Mouse (Mus musculus) midbrain, embryonic 14.5 days (tissue): Measurements from ENCODE around the gene Mbd5. TPM values are rescaled to one million over a fixed set of nuclear protein-coding genes. Genes with fewer than 3 reads are reported as not detected.

ENCODE experiments used
- ATAC-seq: fragments of 200-750 bp; cut with Nextera tagmentation; 2 replicates; pipeline ENCODE4 v1.8.0; 2017; ENCODE audit warnings: moderate number of reproducible peaks, moderate library complexity; ENCODE audit not compliant: low FRiP score, low TSS enrichment
- DNase-seq: peaks from one replicate; pipeline ENCODE4 v3.0.0-alpha.2; 2015
- H3K27ac ChIP-seq: fragments of 300-500 bp; sonication (generic); replicated peaks from 2 replicates; pipeline ENCODE4 v1.5.1; 2014; ENCODE audit warnings: mild to moderate bottlenecking, low read depth, low read length, moderate library complexity
- H3K27me3 ChIP-seq: fragments of 300-500 bp; sonication (generic); 2 replicates; pipeline ENCODE4 v1.6.1; 2014; ENCODE audit warnings: low read length, control low read depth, mixed read lengths; ENCODE audit not compliant: control insufficient read depth, insufficient read depth
- H3K36me3 ChIP-seq: fragments of 300-500 bp; sonication (generic); 2 replicates; pipeline ENCODE4 v1.6.1; 2014; ENCODE audit warnings: low read length, control low read depth; ENCODE audit not compliant: control insufficient read depth, insufficient read depth
- H3K4me1 ChIP-seq: fragments of 300-500 bp; sonication (generic); 2 replicates; pipeline ENCODE4 v1.6.1; 2014; ENCODE audit warnings: mild to moderate bottlenecking, antibody characterized with exemption, low read length, control low read depth; ENCODE audit not compliant: control insufficient read depth, insufficient read depth
- H3K4me2 ChIP-seq: fragments of 300-500 bp; sonication (generic); 2 replicates; pipeline ENCODE4 v1.6.1; 2014; ENCODE audit warnings: mild to moderate bottlenecking, low read length, moderate library complexity
- H3K4me3 ChIP-seq: fragments of 300-500 bp; sonication (generic); replicated peaks from 2 replicates; pipeline ENCODE4 v1.5.1; 2014; ENCODE audit warnings: low read depth, low read length
- H3K9ac ChIP-seq: fragments of 300-500 bp; sonication (generic); replicated peaks from 2 replicates; pipeline ENCODE4 v1.6.1; 2014; ENCODE audit warnings: mild to moderate bottlenecking, low read length, moderate library complexity
- H3K9me3 ChIP-seq: fragments of 300-500 bp; sonication (generic); 2 replicates; pipeline ENCODE4 v1.6.1; 2016; ENCODE audit warnings: low read length, control low read depth, mixed read lengths; ENCODE audit not compliant: control insufficient read depth
- WGBS: fragments of 180-500 bp; shearing (Covaris S2); extraction: QIAGEN DNeasy Blood & Tissue Kit; methylation state at CpG from one replicate; pipeline ENCODE4 v1.1.7; 2014; 5-methylcytosine and 5-hydroxymethylcytosine counted together
- polyA plus RNA-seq: library from polyadenylated mRNA; unstranded; fragments of >200 nt; fragmentation: Nextera tagmentation; extraction: Ambion mirVana; gene quantifications from 2 replicates; pipeline ENCODE4 v1.2.1, GENCODE M21; 2014

Mbd5 gene
- polyA plus RNA-seq, 1 experiment from 2014 or later = 40.5 TPM

DNA sequence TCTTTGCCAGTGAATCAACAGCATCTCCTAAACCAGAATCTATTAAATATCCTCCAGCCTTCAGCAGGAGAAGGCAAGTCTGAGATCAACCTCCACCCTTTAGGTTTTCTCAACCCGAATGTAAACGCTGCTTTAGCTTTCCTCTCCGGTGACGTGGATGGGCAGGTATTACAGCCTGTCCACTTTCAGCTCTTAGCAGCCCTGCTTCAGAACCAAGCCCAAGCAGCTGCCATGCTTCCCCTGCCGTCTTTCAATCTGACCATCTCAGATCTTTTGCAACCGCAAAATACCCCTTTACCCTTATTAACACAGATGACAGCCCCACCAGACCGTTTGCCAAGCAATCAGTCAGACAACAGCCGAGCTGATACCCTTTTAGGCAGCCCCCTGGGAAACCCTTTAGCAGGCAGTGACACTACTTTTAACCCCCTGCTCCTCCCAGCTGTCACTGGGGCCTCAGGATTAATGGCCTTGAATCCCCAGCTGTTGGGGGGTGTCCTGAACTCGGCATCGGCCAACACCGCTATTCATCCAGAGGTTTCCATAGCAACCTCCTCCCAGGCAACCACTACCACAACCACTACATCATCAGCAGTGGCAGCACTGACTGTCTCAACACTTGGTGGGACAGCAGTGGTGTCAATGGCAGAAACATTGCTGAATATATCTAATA is 323.1 kb downstream of the Mbd5 start:
- ATAC-seq = peak; percentile 78
- 13% methylated on average over 11 of the region's 11 CpGs for WGBS
- DNase-seq = peak; percentile 70
- Histone ChIP-seq H3K4me1 (peaks cover 10% of the 10 kb centered on the region), H3K4me3 (no peak overlapping the region), H3K27me3 (no peaks in the 10 kb centered on the region), H3K9me3 (no peaks in the 10 kb centered on the region), H3K27ac (peak overlapping the region; percentile 49), H3K9ac (no peak overlapping the region; the same call in 1 of the 2 replicates), H3K36me3 (no peaks in the 10 kb centered on the region), H3K4me2 (peak overlapping the region; percentile 27; the same call in 1 of the 2 replicates)

GRCm38 (mm10) chr2:49276017-49276722 is 326.9 kb downstream of the Mbd5 start:
- ATAC-seq = no peak
- Histone ChIP-seq H3K36me3 (peaks cover 5% of the 10 kb centered on the region; the same call in 1 of the 2 replicates), H3K9me3 (no peaks in the 10 kb centered on the region), H3K4me1 (peaks cover 10% of the 10 kb centered on the region), H3K9ac (no peak overlapping the region), H3K4me3 (no peak overlapping the region), H3K27me3 (no peaks in the 10 kb centered on the region), H3K4me2 (no peak overlapping the region), H3K27ac (no peak overlapping the region)
- WGBS = 93% methylated on average over 4 of the region's 4 CpGs
- DNase-seq = no peak

- H3K27me3 ChIP-seq = no peaks in the 10 kb centered on the region
- no peak overlapping the region for H3K4me2 ChIP-seq
- DNase-seq = no peak
- no peak overlapping the region for H3K27ac ChIP-seq
- no peak overlapping the region for H3K9ac ChIP-seq
- no peaks in the 10 kb centered on the region for H3K4me1 ChIP-seq
- ATAC-seq = no peak
- peaks cover 5% of the 10 kb centered on the region; the same call in 1 of the 2 replicates for H3K36me3 ChIP-seq
- H3K4me3 ChIP-seq = no peak overlapping the region
- H3K9me3 ChIP-seq = no peaks in the 10 kb centered on the region
Measured at GRCm38 (mm10) chr2:49280496-49280895, 331.2 kb downstream of the Mbd5 start.

- no peak for ATAC-seq
Measured at GRCm38 (mm10) chr2:49283583-49283982, 334.3 kb downstream of the Mbd5 start.

DNA sequence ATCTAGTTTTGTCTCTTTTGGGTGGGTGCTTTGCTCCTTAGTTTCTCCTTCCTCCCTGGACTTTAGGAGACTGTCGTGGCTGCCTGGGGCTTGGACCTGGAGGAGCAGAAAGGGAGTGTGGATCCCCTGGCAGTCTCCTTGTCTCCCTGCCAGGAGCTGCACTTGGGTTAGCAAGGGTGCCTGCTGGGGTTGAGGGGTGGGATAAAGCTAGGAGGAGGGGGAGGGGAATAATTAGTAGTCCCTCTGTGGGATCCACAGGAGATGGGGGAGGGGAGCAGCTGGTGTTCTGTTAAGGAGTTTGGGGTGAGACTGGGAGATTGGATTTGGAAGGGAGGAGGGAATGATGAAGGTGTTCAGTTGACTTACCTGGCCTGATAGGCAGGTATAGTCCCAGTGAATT is 337.7 kb downstream of the Mbd5 start:
- DNase-seq = no peak

More at GRCm38 (mm10) chr2:49283583-49283982, 334.3 kb downstream of the Mbd5 start:
- Histone ChIP-seq H3K4me1 (no peaks in the 10 kb centered on the region), H3K9ac (no peak overlapping the region), H3K27ac (no peak overlapping the region), H3K9me3 (no peaks in the 10 kb centered on the region), H3K36me3 (peaks cover 3% of the 10 kb centered on the region; the same call in 1 of the 2 replicates), H3K4me2 (no peak overlapping the region), H3K4me3 (no peak overlapping the region), H3K27me3 (no peaks in the 10 kb centered on the region)
- no peak for DNase-seq

GRCm38 (mm10) chr2:49291709-49292108 is 342.4 kb downstream of the Mbd5 start:
- no peaks in the 10 kb centered on the region for H3K27me3 ChIP-seq
- H3K9me3 ChIP-seq = 0 out of 2 replicates have a peak, but pooled peaks cover 6% of the 10 kb centered on the region
- ATAC-seq (no peak), DNase-seq (no peak)
- no peak overlapping the region for H3K27ac ChIP-seq
- H3K9ac ChIP-seq = no peak overlapping the region
- H3K4me2 ChIP-seq = no peak overlapping the region
- H3K36me3 ChIP-seq = 0 out of 2 replicates have a peak, but pooled peaks cover 4% of the 10 kb centered on the region
- 86% methylated on average over 2 of the region's 2 CpGs for WGBS
- H3K4me1 ChIP-seq = no peaks in the 10 kb centered on the region
- H3K4me3 ChIP-seq = no peak overlapping the region

More for the DNA sequence above, 337.7 kb downstream of the Mbd5 start:
- 0 out of 2 replicates have a peak, but pooled peaks cover 4% of the 10 kb centered on the region for H3K36me3 ChIP-seq
- 0 out of 2 replicates have a peak, but pooled peaks cover 6% of the 10 kb centered on the region for H3K9me3 ChIP-seq
- 11% methylated on average over 1 of the region's 1 CpGs for WGBS
- H3K4me1 ChIP-seq = no peaks in the 10 kb centered on the region
- no peak overlapping the region for H3K9ac ChIP-seq
- H3K27me3 ChIP-seq = no peaks in the 10 kb centered on the region
- H3K4me3 ChIP-seq = no peak overlapping the region
- ATAC-seq = no peak
- no peak overlapping the region for H3K4me2 ChIP-seq
- no peak overlapping the region for H3K27ac ChIP-seq

DNA sequence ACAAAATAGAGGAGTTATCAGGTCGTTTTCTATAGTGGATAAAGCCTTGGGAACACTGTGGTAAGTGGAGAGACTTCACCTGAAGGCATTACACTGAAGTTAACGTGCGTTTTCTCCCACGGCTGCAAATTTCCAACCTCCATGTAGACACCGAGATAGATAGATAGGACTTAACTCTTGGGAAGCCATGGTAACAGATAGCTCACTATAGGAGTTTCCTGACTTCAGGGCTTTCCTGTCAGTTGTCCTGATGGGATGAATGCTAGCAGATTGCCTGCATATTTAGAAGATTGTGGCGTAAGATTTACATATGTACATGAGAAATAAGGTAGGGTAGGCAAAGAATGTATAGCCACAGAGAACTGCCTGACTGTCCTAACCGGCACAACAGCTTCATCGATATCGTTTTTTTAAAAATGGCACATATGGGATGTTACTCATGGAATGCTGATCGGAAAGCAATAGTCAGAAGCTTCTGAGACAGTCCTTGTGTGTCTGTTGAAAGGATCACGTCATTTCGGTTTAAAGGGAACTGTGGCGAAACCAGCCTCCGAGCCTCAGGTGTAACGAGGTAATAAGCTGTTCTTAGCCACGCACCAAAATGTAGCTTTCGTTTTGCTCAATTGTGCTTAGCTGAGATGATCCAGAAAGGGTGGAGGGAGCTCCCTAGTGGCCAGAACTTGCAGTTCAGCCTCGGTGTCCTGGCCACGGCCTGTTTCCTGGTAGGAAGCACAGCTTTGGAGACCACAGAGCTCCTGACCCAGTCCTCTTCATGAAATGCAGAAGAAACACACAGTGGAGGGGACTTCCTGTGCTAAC is 363.5 kb downstream of the Mbd5 start:
- Histone ChIP-seq H3K27me3 (no peaks in the 10 kb centered on the region), H3K36me3 (no peaks in the 10 kb centered on the region), H3K4me3 (peak overlapping the region; percentile 26), H3K4me1 (no peaks in the 10 kb centered on the region), H3K4me2 (peak overlapping the region; percentile 50), H3K9ac (0 out of 2 replicates have a peak overlapping the region, but pooled peaks have one; percentile 1), H3K9me3 (no peaks in the 10 kb centered on the region), H3K27ac (no peak overlapping the region)
- WGBS = 42% methylated on average over 19 of the region's 19 CpGs
- ATAC-seq = peak; percentile 81; the same call in 1 of the 2 replicates
- peak; percentile 88 for DNase-seq

- Histone ChIP-seq H3K27ac (no peak overlapping the region), H3K4me2 (no peak overlapping the region), H3K4me3 (no peak overlapping the region), H3K9me3 (no peaks in the 10 kb centered on the region), H3K4me1 (no peaks in the 10 kb centered on the region), H3K36me3 (no peaks in the 10 kb centered on the region), H3K27me3 (no peaks in the 10 kb centered on the region), H3K9ac (no peak overlapping the region)
- DNase-seq (no peak), ATAC-seq (no peak)
- 96% methylated on average over 7 of the region's 7 CpGs for WGBS
Measured at GRCm38 (mm10) chr2:49333594-49333993, 384.3 kb downstream of the Mbd5 start.
